Mouse (Mus musculus) heart, postnatal 25 days (tissue): ENCODE results near the gene Lipk. TPM values are rescaled to one million over a fixed set of nuclear protein-coding genes. Genes with fewer than 3 reads are reported as not detected.

Source experiments
- microRNA-seq: library from miRNA; unstranded; fragments of <30 nt; microRNA quantifications from one replicate; pipeline ENCODE4 v1.2.0, GENCODE M21; 2022
- total RNA-seq, 2 experiments: library from RNA; stranded (reverse); gene quantifications; 2 replicates each; pipeline ENCODE4 v1.2.3; 2021

The Lipk gene
- total RNA-seq, 2 experiments from 2014 or later, result not detected

Small RNA genes within 50 kb of the gene (microRNA-seq; reads per million reads assigned to microRNA genes)
- gene Gm23334, result not detected

Other genes starting within 250 kb of the Lipk start
- gene Lipo3, start 246.3 kb upstream of the Lipk start, total RNA-seq, result 1 to 10 TPM; 8.0 to 9.6 TPM
- not detected for gene Lipo1, start 220.8 kb upstream of the Lipk start, total RNA-seq
- not detected for gene Lipf, start 47.1 kb upstream of the Lipk start, total RNA-seq
- not detected for gene Lipn, start 59.1 kb downstream of the Lipk start, total RNA-seq
- not detected for gene Lipm, start 92.6 kb downstream of the Lipk start, total RNA-seq
- gene Ankrd22, start 157.8 kb downstream of the Lipk start, total RNA-seq, result not detected
- gene Stambpl1, start 183.9 kb downstream of the Lipk start, total RNA-seq, result 1 to 10 TPM; 3.3 to 3.6 TPM
- 100 to 1,000 TPM; 250 to 346 TPM for gene Acta2, start 247.3 kb downstream of the Lipk start, total RNA-seq